Mouse (Mus musculus): ENCODE data around the gene 9630041A04Rik. TPM values are rescaled to one million over a fixed set of nuclear protein-coding genes. Genes with fewer than 3 reads are reported as not detected.

Gene 9630041A04Rik
- not detected in 2 replicates for polyA plus RNA-seq (2014; fragmentation: Nextera tagmentation; extraction: Ambion mirVana)

DNA sequence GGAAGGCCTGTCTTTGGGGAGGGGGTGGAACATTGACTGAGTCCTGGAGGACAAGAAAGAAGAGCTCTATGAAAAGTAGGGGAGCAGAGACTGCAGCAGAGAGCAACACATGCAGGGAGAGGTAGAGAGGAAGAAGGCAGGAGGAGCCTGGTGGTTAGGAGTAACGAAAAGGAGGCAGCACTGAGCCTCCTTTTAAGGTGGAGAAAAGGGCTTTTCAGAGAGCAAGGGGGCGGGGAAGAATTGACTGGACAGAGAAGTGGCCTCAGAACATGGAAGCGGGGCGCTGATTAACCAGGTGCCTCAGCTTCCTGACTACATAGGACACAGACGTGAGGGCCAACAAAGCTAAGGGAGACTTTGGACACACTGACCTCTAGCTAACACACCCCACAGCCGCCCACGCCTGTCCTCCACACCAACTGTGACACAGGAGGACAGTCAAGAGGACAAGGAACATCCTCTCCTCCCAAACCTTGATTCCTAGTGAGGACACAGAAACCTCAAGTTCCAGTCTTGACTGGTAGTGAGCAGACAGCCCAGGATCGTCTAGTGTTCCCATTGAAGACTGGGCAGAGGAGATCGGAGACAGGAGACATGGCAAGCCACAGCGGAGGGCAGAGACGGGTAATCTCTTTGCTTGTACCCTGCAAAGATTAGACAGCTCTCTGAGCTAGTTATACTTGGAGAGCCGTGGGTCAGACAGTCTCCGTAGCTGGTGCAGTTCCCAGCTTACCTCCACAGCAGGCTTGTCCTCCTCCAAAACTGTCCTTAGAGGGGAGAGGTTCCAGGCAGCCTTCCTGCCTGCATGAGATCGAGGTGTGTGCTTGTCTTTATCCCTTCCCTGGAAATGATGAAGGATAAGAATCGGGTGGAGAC is at the start of gene 9630041A04Rik:
Gene 9630041A04Rik, plus strand, starts transcription at position 246 of the 876 bp plus-strand sequence.
- Histone ChIP-seq H3K4me2 (no peak within 1 kb of the TSS; the same call in 1 of the 2 replicates), H3K9me3 (replicated peaks; ENCODE audit: control insufficient read depth, low read length) (no peaks in the 10 kb centered on the region; the same call in 1 of the 2 replicates), H3K36me3 (ENCODE audit: control insufficient read depth, insufficient read depth, low read length) (no peaks in the 10 kb centered on the region), H3K4me3 (ENCODE audit: low read depth, low read length) (no peak within 1 kb of the TSS), H3K27ac (ENCODE audit: low read depth, low read length) (no peak within 1 kb of the TSS), H3K27me3 (ENCODE audit: control insufficient read depth, insufficient read depth, low read length) (no peaks in the 10 kb centered on the region), H3K9ac (ENCODE audit: low read depth, low read length) (no peak within 1 kb of the TSS), H3K4me1 (ENCODE audit: control insufficient read depth, insufficient read depth, low read length) (peaks cover 4% of the 10 kb centered on the region; the same call in 1 of the 2 replicates)
- 69% methylated on average over 15 of the region's 15 CpGs for WGBS (ENCODE audit: insufficient replicate concordance)
- ATAC-seq (replicated peaks; ENCODE audit: insufficient number of reproducible peaks, low FRiP score, low TSS enrichment), result no peak

DNA sequence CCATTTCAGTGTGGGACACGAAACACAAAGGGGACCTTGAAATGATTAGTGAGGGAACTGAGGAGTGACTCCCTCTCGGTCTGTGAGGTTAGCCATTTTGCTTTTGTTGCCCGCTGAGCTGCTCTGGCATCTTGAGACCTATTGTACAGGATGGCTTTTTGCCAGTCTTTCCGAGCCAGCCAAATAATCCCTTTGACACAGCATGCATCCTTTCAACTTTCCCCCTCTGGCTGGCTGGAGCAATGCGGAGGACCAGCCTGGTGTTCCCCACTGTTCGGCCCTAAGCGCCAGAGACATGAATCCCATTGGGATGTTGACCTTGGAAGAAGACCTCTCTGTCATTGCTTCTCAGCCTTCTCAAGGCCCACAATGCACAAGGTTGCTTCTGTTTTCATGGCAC is 37.7 kb upstream of the 9630041A04Rik start:
- H3K4me1 ChIP-seq (ENCODE audit: control insufficient read depth, insufficient read depth, low read length), result no peaks in the 10 kb centered on the region
- no peaks in the 10 kb centered on the region for H3K9me3 ChIP-seq (replicated peaks; ENCODE audit: control insufficient read depth, low read length)
- H3K9ac ChIP-seq (ENCODE audit: low read depth, low read length), result no peak overlapping the region
- H3K36me3 ChIP-seq (ENCODE audit: control insufficient read depth, insufficient read depth, low read length), result no peaks in the 10 kb centered on the region
- ATAC-seq (replicated peaks; ENCODE audit: insufficient number of reproducible peaks, low FRiP score, low TSS enrichment), result no peak
- H3K4me3 ChIP-seq (ENCODE audit: low read depth, low read length), result no peak overlapping the region
- H3K27me3 ChIP-seq (ENCODE audit: control insufficient read depth, insufficient read depth, low read length), result no peaks in the 10 kb centered on the region
- 86% methylated on average over 7 of the region's 7 CpGs for WGBS (ENCODE audit: insufficient replicate concordance)
- no peak overlapping the region for H3K4me2 ChIP-seq
- H3K27ac ChIP-seq (ENCODE audit: low read depth, low read length), result no peak overlapping the region

DNA sequence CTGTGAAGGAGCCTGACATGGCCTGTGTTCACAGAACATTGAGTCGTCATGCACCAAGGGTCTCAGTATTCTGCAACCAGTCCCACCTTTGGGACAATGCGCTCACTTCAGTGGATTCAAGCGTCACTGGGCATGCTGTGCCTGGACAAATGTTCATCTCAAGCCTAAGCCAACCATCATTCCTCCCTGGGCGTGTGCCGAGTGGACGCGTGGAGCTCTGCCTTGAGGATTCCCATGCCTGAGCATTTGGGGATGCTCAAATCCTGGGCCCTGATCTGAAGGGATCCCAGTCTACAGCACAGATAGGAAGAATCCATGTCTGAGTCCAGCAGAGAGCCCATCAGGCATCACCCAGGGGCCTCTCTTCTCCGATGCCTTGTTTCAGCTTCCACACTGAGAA is 36.0 kb upstream of the 9630041A04Rik start:
- no peak overlapping the region for H3K27ac ChIP-seq (ENCODE audit: low read depth, low read length)
- no peak for ATAC-seq (replicated peaks; ENCODE audit: insufficient number of reproducible peaks, low FRiP score, low TSS enrichment)
- H3K9me3 ChIP-seq (replicated peaks; ENCODE audit: control insufficient read depth, low read length), result no peaks in the 10 kb centered on the region
- no peak overlapping the region for H3K4me3 ChIP-seq (ENCODE audit: low read depth, low read length)
- 85% methylated on average over 8 of the region's 8 CpGs for WGBS (ENCODE audit: insufficient replicate concordance)
- H3K4me2 ChIP-seq, result no peak overlapping the region
- H3K27me3 ChIP-seq (ENCODE audit: control insufficient read depth, insufficient read depth, low read length), result no peaks in the 10 kb centered on the region
- H3K36me3 ChIP-seq (ENCODE audit: control insufficient read depth, insufficient read depth, low read length), result no peaks in the 10 kb centered on the region
- H3K4me1 ChIP-seq (ENCODE audit: control insufficient read depth, insufficient read depth, low read length), result no peaks in the 10 kb centered on the region
- H3K9ac ChIP-seq (ENCODE audit: low read depth, low read length), result no peak overlapping the region

DNA sequence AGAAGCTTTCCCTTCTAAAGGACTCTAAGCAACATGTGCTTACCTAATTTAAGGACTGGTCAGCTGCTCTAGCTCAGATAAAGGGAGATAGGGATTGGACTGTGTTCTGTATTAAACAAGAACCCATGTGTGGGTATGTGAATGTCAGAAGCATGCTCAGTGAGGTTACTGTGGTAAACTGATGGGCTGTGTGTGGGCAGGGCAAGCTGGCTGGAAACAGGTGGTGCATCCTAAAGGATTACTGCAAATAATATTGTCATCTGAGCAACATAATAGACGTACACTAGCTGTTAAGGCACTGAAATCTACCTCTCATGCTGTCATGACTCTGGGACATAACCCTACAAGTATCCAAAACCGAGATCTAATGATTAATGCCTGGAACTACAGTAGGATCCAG is 28.0 kb upstream of the 9630041A04Rik start:
- Histone ChIP-seq H3K9me3 (replicated peaks; ENCODE audit: control insufficient read depth, low read length) (no peaks in the 10 kb centered on the region), H3K27me3 (ENCODE audit: control insufficient read depth, insufficient read depth, low read length) (no peaks in the 10 kb centered on the region), H3K4me3 (ENCODE audit: low read depth, low read length) (no peak overlapping the region), H3K4me2 (no peak overlapping the region), H3K9ac (ENCODE audit: low read depth, low read length) (no peak overlapping the region), H3K4me1 (ENCODE audit: control insufficient read depth, insufficient read depth, low read length) (no peaks in the 10 kb centered on the region), H3K36me3 (ENCODE audit: control insufficient read depth, insufficient read depth, low read length) (no peaks in the 10 kb centered on the region), H3K27ac (ENCODE audit: low read depth, low read length) (no peak overlapping the region)
- ATAC-seq (replicated peaks; ENCODE audit: insufficient number of reproducible peaks, low FRiP score, low TSS enrichment), result no peak
- 70% methylated on average over 2 of the region's 2 CpGs for WGBS (ENCODE audit: insufficient replicate concordance)

DNA sequence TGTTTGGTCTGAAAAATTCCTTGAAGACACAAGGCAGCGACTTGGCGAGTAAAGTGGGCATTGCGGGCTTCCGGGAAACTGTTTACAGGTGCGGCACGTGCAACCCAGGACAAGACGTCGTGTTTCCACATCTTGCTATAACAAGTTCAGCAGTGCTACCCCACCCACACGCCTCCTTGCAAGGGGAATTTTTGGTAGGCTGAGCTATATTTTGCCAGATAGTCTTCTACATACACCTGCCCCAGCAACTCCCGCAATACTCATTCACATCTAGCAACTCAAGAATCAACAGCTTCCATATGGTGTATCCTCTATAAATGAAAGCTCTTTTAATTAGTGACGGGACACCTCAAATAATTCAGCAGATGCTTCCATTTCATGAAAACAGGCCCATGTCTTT is 20.5 kb upstream of the 9630041A04Rik start:
- no peak for ATAC-seq (replicated peaks; ENCODE audit: insufficient number of reproducible peaks, low FRiP score, low TSS enrichment)
- Histone ChIP-seq H3K9me3 (replicated peaks; ENCODE audit: control insufficient read depth, low read length) (no peaks in the 10 kb centered on the region), H3K4me2 (no peak overlapping the region), H3K4me1 (ENCODE audit: control insufficient read depth, insufficient read depth, low read length) (no peaks in the 10 kb centered on the region), H3K4me3 (ENCODE audit: low read depth, low read length) (no peak overlapping the region), H3K36me3 (ENCODE audit: control insufficient read depth, insufficient read depth, low read length) (no peaks in the 10 kb centered on the region), H3K27ac (ENCODE audit: low read depth, low read length) (no peak overlapping the region), H3K9ac (ENCODE audit: low read depth, low read length) (no peak overlapping the region), H3K27me3 (ENCODE audit: control insufficient read depth, insufficient read depth, low read length) (no peaks in the 10 kb centered on the region)
- WGBS (ENCODE audit: insufficient replicate concordance), result 89% methylated on average over 11 of the region's 11 CpGs

DNA sequence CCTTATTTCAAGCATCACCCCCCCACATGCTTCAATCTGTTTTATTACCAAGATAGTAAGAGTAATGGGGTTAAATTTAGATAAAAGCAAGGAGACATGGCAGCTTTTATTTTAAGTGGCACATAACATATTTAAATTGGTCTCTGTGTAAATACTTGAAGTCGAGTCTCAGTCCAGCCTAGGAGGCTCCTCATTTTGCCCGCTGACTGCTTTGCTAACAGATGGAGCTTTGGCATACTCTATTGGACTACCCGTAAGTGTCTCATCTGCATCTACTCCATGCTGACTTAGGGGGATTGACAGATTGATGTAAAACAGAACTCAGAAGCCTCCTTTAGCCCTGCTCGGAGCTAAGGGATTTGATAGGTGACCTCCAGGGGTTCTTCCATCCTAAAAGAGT is 17.7 kb upstream of the 9630041A04Rik start:
- Histone ChIP-seq H3K9ac (ENCODE audit: low read depth, low read length) (no peak overlapping the region), H3K4me1 (ENCODE audit: control insufficient read depth, insufficient read depth, low read length) (no peaks in the 10 kb centered on the region), H3K4me3 (ENCODE audit: low read depth, low read length) (no peak overlapping the region), H3K4me2 (no peak overlapping the region), H3K36me3 (ENCODE audit: control insufficient read depth, insufficient read depth, low read length) (no peaks in the 10 kb centered on the region), H3K27me3 (ENCODE audit: control insufficient read depth, insufficient read depth, low read length) (no peaks in the 10 kb centered on the region), H3K9me3 (replicated peaks; ENCODE audit: control insufficient read depth, low read length) (no peaks in the 10 kb centered on the region), H3K27ac (ENCODE audit: low read depth, low read length) (no peak overlapping the region)
- WGBS (ENCODE audit: insufficient replicate concordance), result 33% methylated on average over 4 of the region's 4 CpGs
- no peak for ATAC-seq (replicated peaks; ENCODE audit: insufficient number of reproducible peaks, low FRiP score, low TSS enrichment)

DNA sequence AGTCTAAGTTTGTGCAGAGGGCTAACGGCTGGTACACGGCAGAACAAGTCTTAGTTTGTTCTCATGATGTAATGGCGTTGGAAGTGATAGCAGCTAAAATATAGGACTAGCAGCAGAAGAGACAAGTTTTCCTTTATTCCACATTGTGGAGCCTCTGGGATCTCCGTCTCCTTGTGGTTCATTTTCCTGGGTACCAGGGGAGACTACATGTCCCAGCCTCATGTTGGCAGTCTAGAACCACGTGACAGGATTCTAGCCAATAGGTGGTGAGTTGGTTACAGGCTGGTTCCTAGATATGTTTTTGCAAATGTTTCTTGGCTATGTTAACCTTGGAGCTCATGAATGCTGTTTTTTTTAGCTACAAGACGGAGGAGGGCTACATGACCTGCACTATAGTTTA is 15.9 kb upstream of the 9630041A04Rik start:
- Histone ChIP-seq H3K9me3 (replicated peaks; ENCODE audit: control insufficient read depth, low read length) (no peaks in the 10 kb centered on the region), H3K4me2 (no peak overlapping the region), H3K9ac (ENCODE audit: low read depth, low read length) (no peak overlapping the region), H3K36me3 (ENCODE audit: control insufficient read depth, insufficient read depth, low read length) (no peaks in the 10 kb centered on the region), H3K27me3 (ENCODE audit: control insufficient read depth, insufficient read depth, low read length) (no peaks in the 10 kb centered on the region), H3K4me1 (ENCODE audit: control insufficient read depth, insufficient read depth, low read length) (no peaks in the 10 kb centered on the region), H3K27ac (ENCODE audit: low read depth, low read length) (no peak overlapping the region), H3K4me3 (ENCODE audit: low read depth, low read length) (no peak overlapping the region)
- 78% methylated on average over 6 of the region's 6 CpGs for WGBS (ENCODE audit: insufficient replicate concordance)
- ATAC-seq (replicated peaks; ENCODE audit: insufficient number of reproducible peaks, low FRiP score, low TSS enrichment), result no peak

DNA sequence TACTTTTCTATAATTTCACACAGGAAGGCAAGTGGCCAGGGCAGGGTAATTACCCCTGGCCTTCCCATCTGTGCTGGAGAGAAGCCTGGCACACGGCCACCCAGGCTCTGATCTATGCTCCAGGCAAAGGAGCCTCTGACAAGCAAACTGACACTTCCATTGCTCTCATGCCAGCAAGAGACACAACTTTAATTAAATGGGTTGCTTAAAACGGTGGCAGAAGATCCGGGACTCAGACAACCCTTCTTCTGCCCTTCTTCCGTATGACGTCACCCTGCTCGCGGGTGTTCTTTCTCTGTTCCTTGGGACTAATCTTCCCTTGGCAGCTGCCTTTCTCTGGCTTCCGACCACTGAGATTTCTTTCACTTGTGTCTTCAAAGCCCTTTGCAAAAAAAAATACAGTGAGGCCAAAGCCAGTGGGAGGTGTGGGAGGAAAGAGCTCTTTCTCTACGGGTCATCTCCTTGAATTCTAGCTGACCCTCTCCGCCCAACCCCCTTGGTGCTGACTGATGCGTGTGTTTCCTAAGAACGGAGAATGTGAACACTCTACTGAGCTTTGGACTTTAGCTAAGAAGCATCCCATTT is 932 bp downstream of the 9630041A04Rik start:
- WGBS (ENCODE audit: insufficient replicate concordance), result 50% methylated on average over 12 of the region's 12 CpGs
- no peak for ATAC-seq (replicated peaks; ENCODE audit: insufficient number of reproducible peaks, low FRiP score, low TSS enrichment)
- H3K9me3 ChIP-seq (replicated peaks; ENCODE audit: control insufficient read depth, low read length), result no peaks in the 10 kb centered on the region; the same call in 1 of the 2 replicates
- H3K4me3 ChIP-seq (ENCODE audit: low read depth, low read length), result no peak overlapping the region
- H3K27me3 ChIP-seq (ENCODE audit: control insufficient read depth, insufficient read depth, low read length), result no peaks in the 10 kb centered on the region
- peaks cover 4% of the 10 kb centered on the region; the same call in 1 of the 2 replicates for H3K4me1 ChIP-seq (ENCODE audit: control insufficient read depth, insufficient read depth, low read length)
- H3K9ac ChIP-seq (ENCODE audit: low read depth, low read length), result no peak overlapping the region
- no peaks in the 10 kb centered on the region for H3K36me3 ChIP-seq (ENCODE audit: control insufficient read depth, insufficient read depth, low read length)
- no peak overlapping the region; the same call in 1 of the 2 replicates for H3K4me2 ChIP-seq
- H3K27ac ChIP-seq (ENCODE audit: low read depth, low read length), result no peak overlapping the region

Data from heart, embryonic 11.5 days (tissue).